Mouse (Mus musculus) liver, embryonic 14.5 days (tissue): ENCODE results near the gene Vps35.

Source experiments
- CTCF ChIP-seq: IDR thresholded peaks from 2 replicates; pipeline ENCODE4 v1.5.1; 2016; ENCODE audit warnings: antibody characterized with exemption, low read depth, control low read depth
- EP300 ChIP-seq: IDR thresholded peaks from 2 replicates; pipeline ENCODE4 v1.6.1; 2016; ENCODE audit warnings: antibody characterized with exemption, low read depth

DNA sequence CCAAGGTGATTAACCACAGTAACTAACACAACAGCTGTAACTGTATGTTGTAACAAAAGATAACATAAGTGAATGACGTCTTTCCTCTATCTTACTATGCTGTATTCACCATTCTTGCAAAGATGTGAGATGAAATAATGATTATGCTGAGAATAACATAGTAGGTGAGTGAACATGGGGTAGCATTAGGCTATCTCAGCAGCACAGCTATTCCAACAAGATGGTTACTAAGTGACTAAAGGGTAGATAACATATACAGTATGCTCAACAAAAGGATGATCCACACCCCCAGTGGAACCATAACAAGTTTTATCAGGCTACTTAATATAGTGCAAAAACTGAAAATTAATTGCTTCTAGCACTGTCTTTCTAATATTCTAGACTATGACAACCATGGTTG, 12.8 kb downstream of the Vps35 start:
- 0 out of 2 replicates have a peak, but pooled peaks have one; percentile 20 for TF ChIP-seq EP300
- TF ChIP-seq CTCF: no peak
